Mouse (Mus musculus) heart, postnatal 0 days (tissue): ENCODE results near the gene Top3a. TPM values are rescaled to one million over a fixed set of nuclear protein-coding genes. Genes with fewer than 3 reads are reported as not detected.

Experiments
- ATAC-seq: fragments of 200-750 bp; cut with Nextera tagmentation; 2 replicates; pipeline ENCODE4 v1.8.0; 2017; ENCODE audit warnings: low read depth, moderate number of reproducible peaks, moderate library complexity; ENCODE audit not compliant: insufficient read depth
- DNase-seq: peaks from one replicate; pipeline ENCODE4 v3.0.0-alpha.2; 2016; ENCODE audit warnings: low spot score
- H3K27ac ChIP-seq: fragments of 300-500 bp; sonication (generic); 2 replicates; pipeline ENCODE4 v1.5.1; 2014; ENCODE audit warnings: low read depth, mild to moderate bottlenecking
- H3K27me3 ChIP-seq: fragments of 300-500 bp; sonication (generic); 2 replicates; pipeline ENCODE4 v1.6.1; 2014; ENCODE audit warnings: low read length, mixed read lengths; ENCODE audit not compliant: control insufficient read depth, insufficient read depth
- H3K36me3 ChIP-seq: fragments of 300-500 bp; sonication (generic); replicated peaks from 2 replicates; pipeline ENCODE4 v1.6.1; 2014; ENCODE audit warnings: low read length, mixed read lengths; ENCODE audit not compliant: control insufficient read depth, insufficient read depth
- H3K4me1 ChIP-seq: fragments of 300-500 bp; sonication (generic); 2 replicates; pipeline ENCODE4 v1.6.1; 2014; ENCODE audit warnings: antibody characterized with exemption; ENCODE audit not compliant: control insufficient read depth, insufficient read depth
- H3K4me2 ChIP-seq: fragments of 300-500 bp; sonication (generic); 2 replicates; pipeline ENCODE4 v1.6.1; 2014; ENCODE audit warnings: low read depth, mild to moderate bottlenecking, low read length, moderate library complexity
- H3K4me3 ChIP-seq: fragments of 300-500 bp; sonication (generic); 2 replicates; pipeline ENCODE4 v1.5.1; 2014; ENCODE audit warnings: low read depth, low read length
- H3K9ac ChIP-seq: fragments of 300-500 bp; sonication (generic); replicated peaks from 2 replicates; pipeline ENCODE4 v1.6.1; 2014; ENCODE audit warnings: low read depth, low read length, mixed read lengths
- H3K9me3 ChIP-seq: fragments of 300-500 bp; sonication (generic); replicated peaks from 2 replicates; pipeline ENCODE4 v1.6.1; 2016; ENCODE audit warnings: low read length; ENCODE audit not compliant: control insufficient read depth
- CTCF ChIP-seq: IDR thresholded peaks from 2 replicates; pipeline ENCODE4 v1.5.1; 2016; ENCODE audit warnings: antibody characterized with exemption, control low read depth, low read depth
- EP300 ChIP-seq: IDR thresholded peaks from 2 replicates; pipeline ENCODE4 v1.6.1; 2016; ENCODE audit warnings: antibody characterized with exemption, low read depth
- WGBS: fragments of 180-500 bp; shearing (Covaris S2); extraction: QIAGEN DNeasy Blood & Tissue Kit; methylation state at CpG from one replicate; pipeline ENCODE4 v1.1.7; 2014; 5-methylcytosine and 5-hydroxymethylcytosine counted together
- polyA plus RNA-seq: library from polyadenylated mRNA; unstranded; fragments of >200 nt; fragmentation: Nextera tagmentation; extraction: Ambion mirVana; gene quantifications from 2 replicates; pipeline ENCODE4 v1.2.1, GENCODE M21; 2015
- total RNA-seq: library from RNA; depleted of rRNA; stranded (reverse); fragments of >200 nt; gene quantifications from 2 replicates; pipeline ENCODE4 v1.2.3, GENCODE M21; 2014; ENCODE audit warnings: low replicate concordance

Top3a gene
- total and polyA plus RNA-seq, 2 experiments from 2014 or later: 4.4 to 7.3 TPM

- H3K27ac ChIP-seq: no peak overlapping the region
- H3K27me3 ChIP-seq: no peaks in the 10 kb centered on the region
- 82% methylated on average over 4 of the region's 4 CpGs for WGBS
- no peak overlapping the region for H3K9ac ChIP-seq
- ATAC-seq (no peak), DNase-seq (no peak)
- TF ChIP-seq CTCF (no peak), EP300 (no peak)
- H3K9me3 ChIP-seq: no peaks in the 10 kb centered on the region
- H3K36me3 ChIP-seq: peaks cover 47% of the 10 kb centered on the region
- H3K4me1 ChIP-seq: 0 out of 2 replicates have a peak, but pooled peaks cover 4% of the 10 kb centered on the region
- no peak overlapping the region for H3K4me3 ChIP-seq
- no peak overlapping the region for H3K4me2 ChIP-seq
Observed at GRCm38 (mm10) chr11:60799977-60800376, 22.8 kb upstream of the Top3a start.

- TF ChIP-seq CTCF: no peak
- TF ChIP-seq EP300: no peak
- H3K27me3 ChIP-seq: no peaks in the 10 kb centered on the region
- no peak overlapping the region for H3K9ac ChIP-seq
- peak overlapping the region; percentile 51 for H3K27ac ChIP-seq
- DNase-seq: no peak
- 0 out of 2 replicates have a peak, but pooled peaks cover 4% of the 10 kb centered on the region for H3K4me1 ChIP-seq
- H3K36me3 ChIP-seq: peaks cover 58% of the 10 kb centered on the region
- ATAC-seq: peak; percentile 30
- no peaks in the 10 kb centered on the region for H3K9me3 ChIP-seq
- WGBS: 70% methylated on average over 11 of the region's 11 CpGs
- no peak overlapping the region for H3K4me3 ChIP-seq
- H3K4me2 ChIP-seq: no peak overlapping the region
Observed at GRCm38 (mm10) chr11:60796342-60796741, 19.2 kb upstream of the Top3a start.

GRCm38 (mm10) chr11:60790472-60790871 lies 13.3 kb upstream of the Top3a start:
- Histone ChIP-seq H3K4me3 (no peak overlapping the region), H3K4me2 (no peak overlapping the region), H3K9me3 (no peaks in the 10 kb centered on the region), H3K4me1 (no peaks in the 10 kb centered on the region), H3K27me3 (no peaks in the 10 kb centered on the region), H3K9ac (no peak overlapping the region), H3K27ac (no peak overlapping the region), H3K36me3 (peaks cover 77% of the 10 kb centered on the region)
- ATAC-seq: no peak
- no peak for TF ChIP-seq CTCF
- no peak for TF ChIP-seq EP300
- DNase-seq: no peak
- 72% methylated on average over 2 of the region's 2 CpGs for WGBS

- 71% methylated on average over 1 of the region's 1 CpGs for WGBS
Observed at GRCm38 (mm10) chr11:60787595-60787994, 10.4 kb upstream of the Top3a start.

GRCm38 (mm10) chr11:60784179-60784922 lies 7.2 kb upstream of the Top3a start:
- Histone ChIP-seq H3K27ac (no peak overlapping the region), H3K9ac (no peak overlapping the region), H3K27me3 (no peaks in the 10 kb centered on the region), H3K4me2 (no peak overlapping the region), H3K4me1 (peaks cover 31% of the 10 kb centered on the region), H3K4me3 (no peak overlapping the region), H3K9me3 (no peaks in the 10 kb centered on the region), H3K36me3 (peaks cover 66% of the 10 kb centered on the region)
- no peak for DNase-seq
- 80% methylated on average over 8 of the region's 8 CpGs for WGBS
- TF ChIP-seq CTCF (no peak), EP300 (no peak)
- ATAC-seq: no peak

More at GRCm38 (mm10) chr11:60787595-60787994, 10.4 kb upstream of the Top3a start:
- no peak overlapping the region for H3K9ac ChIP-seq
- H3K4me2 ChIP-seq: no peak overlapping the region
- DNase-seq (no peak), ATAC-seq (no peak; the same call in 1 of the 2 replicates)
- no peaks in the 10 kb centered on the region for H3K27me3 ChIP-seq
- H3K4me3 ChIP-seq: no peak overlapping the region
- H3K4me1 ChIP-seq: no peaks in the 10 kb centered on the region
- peaks cover 83% of the 10 kb centered on the region for H3K36me3 ChIP-seq
- H3K27ac ChIP-seq: no peak overlapping the region
- no peaks in the 10 kb centered on the region for H3K9me3 ChIP-seq
- no peak for TF ChIP-seq CTCF
- no peak for TF ChIP-seq EP300
